ENCODE assay signal across 8 mouse cellular contexts in the genomic region with DNA sequence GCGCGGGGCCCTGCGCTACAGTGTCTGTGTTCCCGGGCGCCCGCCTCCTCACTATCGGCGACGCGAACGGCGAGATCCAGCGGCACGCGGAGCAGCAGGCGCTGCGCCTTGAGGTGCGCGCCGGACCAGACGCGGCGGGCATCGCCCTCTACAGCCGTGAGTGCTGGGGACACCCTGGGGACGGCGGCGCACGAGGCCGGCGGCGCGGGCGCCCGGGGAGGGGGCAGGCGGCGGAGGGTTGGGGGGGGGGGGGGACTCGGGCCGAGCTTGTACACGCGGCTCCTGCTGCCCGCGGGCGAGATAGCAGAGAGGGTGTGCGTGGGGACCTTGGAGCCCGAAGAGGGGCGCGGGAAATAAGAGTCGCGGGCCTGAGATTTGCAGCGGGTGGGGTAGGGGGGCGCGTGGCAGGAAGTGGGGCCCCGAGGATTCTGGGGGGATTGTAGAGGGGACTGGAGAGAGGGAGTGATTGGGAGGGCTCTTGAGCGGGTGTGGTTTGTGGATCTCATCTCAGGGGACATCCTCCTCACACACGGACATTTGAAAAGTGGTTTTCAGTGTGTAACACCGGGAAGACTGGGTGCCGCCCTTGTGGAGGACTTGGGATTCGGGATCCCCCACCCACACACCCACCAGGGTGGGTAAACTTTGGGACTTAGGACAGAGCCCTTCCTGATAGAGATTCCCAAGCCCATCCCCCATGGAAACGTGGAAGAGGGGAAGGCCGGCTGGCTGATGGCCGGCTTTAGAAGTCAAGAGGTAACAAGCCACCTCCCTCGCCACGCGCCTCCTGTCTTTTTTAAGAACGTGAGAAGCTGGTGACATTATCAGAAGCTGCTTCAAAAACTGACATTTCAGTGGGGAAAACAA. TPM values are rescaled to one million over a fixed set of nuclear protein-coding genes. Genes with fewer than 3 reads are reported as not detected.
DNase-seq lines count a peak whose midpoint lies in the region; ATAC-seq and TF ChIP-seq lines count a peak whose summit lies in the region.

No protein-coding gene starts in this region.

- peak; percentile 12; the same call in 1 of the 2 replicates for TF ChIP-seq CTCF in gastrocnemius, adult 2 months (IDR thresholded peaks at IDR 0.05)

- peaks cover 30% of the 10 kb centered on the region for H3K4me1 ChIP-seq in midbrain, embryonic 12.5 days

- H3K36me3 ChIP-seq in midbrain, embryonic 12.5 days, result peaks cover 19% of the 10 kb centered on the region

- peak overlapping the region; percentile 76 for H3K4me2 ChIP-seq in midbrain, embryonic 12.5 days (replicated peaks)

- H3K27ac ChIP-seq in gastrocnemius, adult 2 months, result peak overlapping the region; percentile 97
- H3K27ac ChIP-seq in midbrain, embryonic 12.5 days (replicated peaks), result peak overlapping the region; percentile 98

- no peaks in the 10 kb centered on the region for H3K27me3 ChIP-seq in midbrain, embryonic 12.5 days

- WGBS in midbrain, embryonic 12.5 days, result 1% methylated on average over 31 of the region's 66 CpGs

- DNase-seq in ovary, adult 18-20 months (ENCODE audit: low spot score), result peak; percentile 49
- no peak for DNase-seq in ovary, postnatal 36 days (ENCODE audit: low spot score)
- peak; percentile 53 to 62 for DNase-seq in cerebellum, postnatal 14 days
- DNase-seq in gastrocnemius, adult 2 months, result peak; percentile 85
- DNase-seq in hindlimb bud, embryonic 11.5 days (ENCODE audit: extremely low spot score, low read depth, low spot score), result peak; percentile 3
- DNase-seq in left cerebral cortex, postnatal 4 days, result peak; percentile 40
- DNase-seq in spleen, postnatal 36 days (ENCODE audit: low spot score in 2 of 2), result peak; percentile 66 to 68

- intact Hi-C loops in gastrocnemius, adult 2 months (cut with DNase I), result loop anchor here (2.0 kb wide), 2 partner anchors 37 to 45 kb away; partner anchors contain the start of genes Timm29, Tmed1 and Yipf2
- intact Hi-C loops in left cerebral cortex, postnatal 4 days (cut with DNase I), result no loop called here

- peak; percentile 42 for ATAC-seq in midbrain, embryonic 12.5 days (ENCODE audit: low FRiP score, low read depth)

- peak overlapping the region; percentile 88 for H3K4me3 ChIP-seq in gastrocnemius, adult 2 months
- peak overlapping the region; percentile 83 for H3K4me3 ChIP-seq in midbrain, embryonic 12.5 days

- H3K9ac ChIP-seq in midbrain, embryonic 12.5 days (replicated peaks), result peak overlapping the region; percentile 93

- H3K9me3 ChIP-seq in midbrain, embryonic 12.5 days, result no peaks in the 10 kb centered on the region

RNA-seq across cellular contexts. Expression of gene Carm1, which starts 0.6 kb away (rescaled TPM):
- 10 to 100 TPM; 54.6 to 57.2 TPM for total RNA-seq in gastrocnemius, adult 2 months (2021)
- 100 to 1,000 TPM; 108 to 124 TPM for total RNA-seq in left cerebral cortex, postnatal 4 days (2021)
- 65.6 and 69.3 TPM in 2 replicates for polyA plus RNA-seq in midbrain, embryonic 12.5 days (2016; fragmentation: Nextera tagmentation; extraction: Ambion mirVana)

RNA-seq across cellular contexts. Expression of gene AB124611, which starts 21.3 kb away (rescaled TPM):
- 1 to 10 TPM in 1 of 2 experiments, under 1 TPM in 1; 0.74 to 1.3 TPM for total RNA-seq in gastrocnemius, adult 2 months (2021)
- total RNA-seq in left cerebral cortex, postnatal 4 days (2021), result under 1 TPM; 0.44 to 0.64 TPM
- polyA plus RNA-seq in midbrain, embryonic 12.5 days (2016; fragmentation: Nextera tagmentation; extraction: Ambion mirVana), result 5.9 and 7.0 TPM in 2 replicates

RNA-seq across cellular contexts. Expression of gene Tmed1, which starts 37.3 kb away (rescaled TPM):
- 10 to 100 TPM; 28.9 to 35.8 TPM for total RNA-seq in gastrocnemius, adult 2 months (2021)
- 10 to 100 TPM; 18.6 to 19.1 TPM for total RNA-seq in left cerebral cortex, postnatal 4 days (2021)
- 67.6 and 76.5 TPM in 2 replicates for polyA plus RNA-seq in midbrain, embryonic 12.5 days (2016; fragmentation: Nextera tagmentation; extraction: Ambion mirVana)

RNA-seq across cellular contexts. Expression of gene Timm29, which starts 45.2 kb away (rescaled TPM):
- 10 to 100 TPM; 44.1 to 48.3 TPM for total RNA-seq in gastrocnemius, adult 2 months (2021)
- 10 to 100 TPM; 56.7 to 58.7 TPM for total RNA-seq in left cerebral cortex, postnatal 4 days (2021)
- 57.6 and 60.9 TPM in 2 replicates for polyA plus RNA-seq in midbrain, embryonic 12.5 days (2016; fragmentation: Nextera tagmentation; extraction: Ambion mirVana)

RNA-seq across cellular contexts. Expression of gene Yipf2, which starts 45.3 kb away (rescaled TPM):
- total RNA-seq in gastrocnemius, adult 2 months (2021), result 1 to 10 TPM; 5.8 to 6.9 TPM
- 1 to 10 TPM; 7.0 to 9.9 TPM for total RNA-seq in left cerebral cortex, postnatal 4 days (2021)
- 20.8 and 21.2 TPM in 2 replicates for polyA plus RNA-seq in midbrain, embryonic 12.5 days (2016; fragmentation: Nextera tagmentation; extraction: Ambion mirVana)
